In genomic region chr12:77502243-77502642, GRCm38 (mm10) we compare ENCODE assay signal across 26 mouse cellular contexts.
A peak's percentile ranks its signal among the peaks of the same experiment; 100 is the strongest.
DNase-seq lines count a peak whose midpoint lies in the region; ATAC-seq lines count a peak whose summit lies in the region.
"Had no signal": no experiment of that assay in that cellular context is flagged by ENCODE, and none has a peak within 500 bp of the region (broad histone marks: within the 10 kb centered on the region; RNA-seq: fewer than 3 reads in every experiment).

No protein-coding gene starts in this region.

- DNase-seq in heart, embryonic 10.5 days (ENCODE audit: low spot score) = peak; percentile 72
- no peak for DNase-seq in kidney, adult 11 months
- no peak for DNase-seq in liver
- no peak for DNase-seq in thymus, postnatal 25 days
- DNase-seq: adrenal gland, adult 8-10 months; forebrain, postnatal 0 days; heart, postnatal 14 days; layer of hippocampus, postnatal 36 days; lung, adult 18-20 months; lung, postnatal 4 days; right cerebral cortex, adult 18-20 months; right cerebral cortex, postnatal 4 days had no signal

- peaks cover 41% of the 10 kb centered on the region; the same call in 1 of the 2 replicates for H3K27me3 ChIP-seq in heart, embryonic 10.5 days (ENCODE audit: insufficient read depth, poor library complexity, severe bottlenecking)
- peaks cover 21% of the 10 kb centered on the region for H3K27me3 ChIP-seq in heart, embryonic 11.5 days (ENCODE audit: control insufficient read depth, insufficient read depth, low read length)
- no peaks in the 10 kb centered on the region for H3K27me3 ChIP-seq in kidney, embryonic 14.5 days (ENCODE audit: control insufficient read depth, insufficient read depth, low read length)
- H3K27me3 ChIP-seq in liver, embryonic 16.5 days (ENCODE audit: control insufficient read depth, insufficient read depth, low read depth, low read length) = no peaks in the 10 kb centered on the region
- H3K27me3 ChIP-seq: embryonic facial prominence, embryonic 15.5 days; forebrain, embryonic 12.5 days; hindbrain, embryonic 12.5 days; midbrain, embryonic 12.5 days; neural tube, embryonic 12.5 days had no signal

- no peaks in the 10 kb centered on the region for H3K9me3 ChIP-seq in heart, embryonic 10.5 days
- no peaks in the 10 kb centered on the region for H3K9me3 ChIP-seq in heart, embryonic 11.5 days (replicated peaks; ENCODE audit: control insufficient read depth, low read length)
- no peaks in the 10 kb centered on the region for H3K9me3 ChIP-seq in kidney, embryonic 14.5 days (ENCODE audit: control insufficient read depth, low read length)
- H3K9me3 ChIP-seq in liver, embryonic 16.5 days (replicated peaks; ENCODE audit: control insufficient read depth, low read length) = no peaks in the 10 kb centered on the region
- H3K9me3 ChIP-seq: embryonic facial prominence, embryonic 10.5 days; embryonic facial prominence, embryonic 15.5 days; forebrain, embryonic 12.5 days; G1E; hindbrain, embryonic 12.5 days; megakaryocyte, embryonic 14.5 days; midbrain, embryonic 12.5 days; neural tube, embryonic 12.5 days had no signal

- 62% methylated on average over 3 of the region's 3 CpGs for WGBS in heart, embryonic 10.5 days
- 67% methylated on average over 3 of the region's 3 CpGs for WGBS in heart, embryonic 11.5 days (ENCODE audit: insufficient replicate concordance)
- 70% methylated on average over 3 of the region's 3 CpGs for WGBS in kidney, embryonic 14.5 days
- WGBS in liver, embryonic 16.5 days (ENCODE audit: insufficient replicate concordance) = 62% methylated on average over 3 of the region's 3 CpGs

- H3K4me2 ChIP-seq in heart, embryonic 11.5 days = no peak overlapping the region
- no peak overlapping the region for H3K4me2 ChIP-seq in kidney, embryonic 14.5 days (replicated peaks; ENCODE audit: low read depth, low read length)
- H3K4me2 ChIP-seq in liver, embryonic 16.5 days (ENCODE audit: low read depth, low read length) = no peak overlapping the region
- H3K4me2 ChIP-seq: embryonic facial prominence, embryonic 15.5 days; forebrain, embryonic 12.5 days; hindbrain, embryonic 12.5 days; midbrain, embryonic 12.5 days; neural tube, embryonic 12.5 days had no signal

- ATAC-seq in heart, embryonic 11.5 days (replicated peaks; ENCODE audit: insufficient number of reproducible peaks, low FRiP score, low TSS enrichment) = no peak
- ATAC-seq in kidney, embryonic 14.5 days (ENCODE audit: low FRiP score, low TSS enrichment) = peak; percentile 65; the same call in 1 of the 2 replicates
- ATAC-seq in liver, embryonic 16.5 days (ENCODE audit: low read depth) = no peak
- ATAC-seq: forebrain, postnatal 0 days; intestine, embryonic 16.5 days; lung, postnatal 0 days had no signal

- no peak overlapping the region for H3K9ac ChIP-seq in heart, embryonic 11.5 days (ENCODE audit: low read depth, low read length)
- no peak overlapping the region for H3K9ac ChIP-seq in kidney, embryonic 14.5 days (ENCODE audit: low read depth, low read length)
- H3K9ac ChIP-seq in liver, embryonic 16.5 days (ENCODE audit: low read depth, low read length) = no peak overlapping the region
- H3K9ac ChIP-seq: embryonic facial prominence, embryonic 15.5 days; forebrain, embryonic 12.5 days; forebrain, postnatal 0 days; hindbrain, embryonic 12.5 days; midbrain, embryonic 12.5 days; neural tube, embryonic 12.5 days had no signal

- no peak overlapping the region for H3K27ac ChIP-seq in heart, embryonic 10.5 days
- H3K27ac ChIP-seq in heart, embryonic 11.5 days (ENCODE audit: low read depth, low read length) = no peak overlapping the region
- no peak overlapping the region for H3K27ac ChIP-seq in kidney, embryonic 14.5 days (ENCODE audit: low read depth, low read length)
- H3K27ac ChIP-seq in liver, embryonic 16.5 days (ENCODE audit: low read length) = peak overlapping the region; percentile 38; the same call in 1 of the 2 replicates
- H3K27ac ChIP-seq: embryonic facial prominence, embryonic 10.5 days; embryonic facial prominence, embryonic 15.5 days; forebrain, embryonic 12.5 days; hindbrain, embryonic 12.5 days; midbrain, embryonic 12.5 days; neural tube, embryonic 12.5 days had no signal

- no peaks in the 10 kb centered on the region for H3K36me3 ChIP-seq in heart, embryonic 10.5 days
- H3K36me3 ChIP-seq in heart, embryonic 11.5 days (ENCODE audit: control insufficient read depth, insufficient read depth, low read length) = no peaks in the 10 kb centered on the region
- no peaks in the 10 kb centered on the region for H3K36me3 ChIP-seq in kidney, embryonic 14.5 days (ENCODE audit: control insufficient read depth, insufficient read depth, low read length)
- H3K36me3 ChIP-seq in liver, embryonic 16.5 days (ENCODE audit: control insufficient read depth, insufficient read depth) = no peaks in the 10 kb centered on the region
- H3K36me3 ChIP-seq: embryonic facial prominence, embryonic 10.5 days; embryonic facial prominence, embryonic 15.5 days; forebrain, embryonic 12.5 days; G1E; hindbrain, embryonic 12.5 days; midbrain, embryonic 12.5 days; neural tube, embryonic 12.5 days had no signal

- no peak overlapping the region for H3K4me3 ChIP-seq in heart, embryonic 10.5 days
- H3K4me3 ChIP-seq in heart, embryonic 11.5 days (ENCODE audit: low read depth, low read length) = no peak overlapping the region
- H3K4me3 ChIP-seq in kidney, embryonic 14.5 days (ENCODE audit: low read length) = no peak overlapping the region
- no peak overlapping the region for H3K4me3 ChIP-seq in liver, embryonic 16.5 days (ENCODE audit: low read depth, low read length)
- H3K4me3 ChIP-seq: embryonic facial prominence, embryonic 10.5 days; embryonic facial prominence, embryonic 15.5 days; forebrain, embryonic 12.5 days; hindbrain, embryonic 12.5 days; megakaryocyte, embryonic 14.5 days; midbrain, embryonic 12.5 days; myocyte; neural tube, embryonic 12.5 days had no signal

- H3K4me1 ChIP-seq in heart, embryonic 10.5 days = peaks cover 19% of the 10 kb centered on the region
- H3K4me1 ChIP-seq in heart, embryonic 11.5 days (ENCODE audit: control insufficient read depth, insufficient read depth, low read length) = no peaks in the 10 kb centered on the region; the same call in 1 of the 2 replicates
- H3K4me1 ChIP-seq in kidney, embryonic 14.5 days (ENCODE audit: control insufficient read depth, insufficient read depth, low read length) = no peaks in the 10 kb centered on the region
- H3K4me1 ChIP-seq in liver, embryonic 16.5 days (ENCODE audit: control insufficient read depth, low read depth, low read length) = no peaks in the 10 kb centered on the region
- H3K4me1 ChIP-seq: embryonic facial prominence, embryonic 15.5 days; forebrain, embryonic 12.5 days; hindbrain, embryonic 12.5 days; midbrain, embryonic 12.5 days; neural tube, embryonic 12.5 days had no signal
